Mouse (Mus musculus) layer of hippocampus, adult 9-10 months (tissue): ENCODE results near the gene Zbtb5.
"Not testable (repeated sequence)": the region's sequence is repeated elsewhere in the genome, so short reads cannot be mapped to it uniquely, and the experiment has no call there.

Experiments used
- DNase-seq: peaks from one replicate; pipeline ENCODE4 v3.0.0; 2022; ENCODE audit warnings: low spot score

The Zbtb5 gene

GRCm38 (mm10) chr4:44970056-44970455 is 42.2 kb downstream of the Zbtb5 start:
- DNase-seq = no peak

GRCm38 (mm10) chr4:44967402-44967801 is 44.8 kb downstream of the Zbtb5 start:
- no peak for DNase-seq

GRCm38 (mm10) chr4:44965736-44966135 is 46.5 kb downstream of the Zbtb5 start:
- DNase-seq = no peak

- no peak for DNase-seq
Measured at GRCm38 (mm10) chr4:44965175-44965574, 47.0 kb downstream of the Zbtb5 start.

- no peak for DNase-seq
Measured at GRCm38 (mm10) chr4:44963156-44963555, 49.1 kb downstream of the Zbtb5 start.

GRCm38 (mm10) chr4:44959220-44959619 is 53.0 kb downstream of the Zbtb5 start:
- no peak for DNase-seq

GRCm38 (mm10) chr4:44958776-44959175 is 53.4 kb downstream of the Zbtb5 start:
- DNase-seq = no peak

GRCm38 (mm10) chr4:44953041-44953440 is 59.2 kb downstream of the Zbtb5 start:
- no peak for DNase-seq

GRCm38 (mm10) chr4:44948314-44948713 is 63.9 kb downstream of the Zbtb5 start:
- DNase-seq = no peak

- no peak for DNase-seq
Measured at GRCm38 (mm10) chr4:44947464-44947863, 64.7 kb downstream of the Zbtb5 start.

- not testable (repeated sequence) for DNase-seq
Measured at GRCm38 (mm10) chr4:44946126-44946525, 66.1 kb downstream of the Zbtb5 start.

- no peak for DNase-seq
Measured at GRCm38 (mm10) chr4:44944426-44945075, 67.7 kb downstream of the Zbtb5 start.

- no peak for DNase-seq
Measured at GRCm38 (mm10) chr4:44943480-44943879, 68.7 kb downstream of the Zbtb5 start.

GRCm38 (mm10) chr4:44942237-44942636 is 70.0 kb downstream of the Zbtb5 start:
- DNase-seq = no peak
